Mouse (Mus musculus) brain, embryonic 14.5 days (tissue): ENCODE data around the gene Map3k13.

ENCODE experiments used
- CTCF ChIP-seq: fragments of 200-500 bp; IDR thresholded peaks from 2 replicates; pipeline ENCODE4 v1.5.1; 2012; ENCODE audit warnings: inconsistent platforms, mild to moderate bottlenecking, moderate library complexity, borderline replicate concordance; ENCODE audit not compliant: insufficient read depth, insufficient read length; ENCODE audit errors: extremely low read depth
- POLR2A ChIP-seq: fragments of 200-500 bp; IDR thresholded peaks from 2 replicates; pipeline ENCODE4 v1.6.1; 2012; ENCODE audit warnings: mild to moderate bottlenecking, inconsistent platforms, borderline replicate concordance; ENCODE audit not compliant: poor library complexity, insufficient read depth, insufficient read length, severe bottlenecking; ENCODE audit errors: extremely low read depth

GRCm38 (mm10) chr16:21829711-21830110 lies 35.6 kb downstream of the Map3k13 start:
- no peak for TF ChIP-seq CTCF
- no peak for TF ChIP-seq POLR2A
